Mouse (Mus musculus): ENCODE data around the gene Yipf1. TPM values are rescaled to one million over a fixed set of nuclear protein-coding genes. Genes with fewer than 3 reads are reported as not detected.

The Yipf1 gene
- 24.4 and 55.6 TPM in 2 replicates for polyA plus RNA-seq (2011; ENCODE audit: insufficient read depth, insufficient read length, low replicate concordance, missing spikeins)

DNA sequence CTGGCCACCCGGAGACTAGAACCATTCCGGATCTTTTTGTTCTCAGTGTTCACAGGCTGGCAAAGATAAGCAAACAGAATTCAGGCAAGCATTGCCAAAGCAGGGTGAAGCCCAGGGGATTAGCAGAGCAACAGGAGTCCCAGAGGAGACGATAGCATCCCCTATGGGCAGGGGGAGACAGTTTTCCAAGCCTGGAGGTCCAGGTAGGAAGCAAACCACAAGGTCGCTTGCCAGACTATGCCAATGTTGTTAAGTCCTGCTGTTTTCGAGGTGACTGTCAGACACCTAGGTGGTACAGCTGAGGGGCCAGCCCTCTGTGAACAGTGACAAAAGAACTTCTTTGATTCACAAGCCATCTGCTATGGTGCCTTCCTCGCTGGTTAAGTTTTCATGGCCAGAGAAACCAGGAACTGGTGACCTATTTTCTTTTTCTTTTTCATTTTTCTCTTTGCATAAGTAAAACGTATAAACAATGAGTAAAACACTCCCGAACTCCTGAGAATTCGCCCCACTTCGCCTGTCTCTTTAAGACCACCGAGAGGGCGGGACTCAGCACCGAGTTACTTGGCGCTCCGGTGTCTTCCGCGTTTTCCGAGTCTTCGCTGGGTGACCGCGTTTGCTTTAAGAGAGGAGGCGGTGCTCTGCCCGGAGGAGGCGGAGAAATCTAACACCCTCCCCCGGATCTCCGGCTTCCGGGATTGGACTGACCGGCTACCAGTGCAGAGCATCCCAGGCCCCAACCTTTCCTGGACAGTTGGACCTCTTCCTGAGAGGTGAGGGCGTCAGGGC is at the start of gene Yipf1:
TSS of gene Yipf1 (plus strand) at position 674 of the 789 bp plus-strand sequence.
- TF ChIP-seq CTCF (IDR thresholded peaks at IDR 0.05; ENCODE audit: control insufficient read depth, insufficient read depth, low read length) (no peak), POLR2A (IDR thresholded peaks at IDR 0.05; ENCODE audit: borderline replicate concordance, control insufficient read depth, low read depth, low read length) (peak; percentile 45; the same call in 1 of the 2 replicates)
- Histone ChIP-seq H3K4me1 (ENCODE audit: control insufficient read depth, insufficient read depth, low read length) (no peaks in the 10 kb centered on the region), H3K4me3 (replicated peaks; ENCODE audit: control insufficient read depth, low read depth, low read length) (peak within 1 kb of the TSS; percentile 79), H3K27ac (ENCODE audit: control insufficient read depth, insufficient read depth, low read depth, low read length, poor library complexity) (no peak within 1 kb of the TSS)
- 2% methylated on average over 29 of the region's 29 CpGs for WGBS

DNA sequence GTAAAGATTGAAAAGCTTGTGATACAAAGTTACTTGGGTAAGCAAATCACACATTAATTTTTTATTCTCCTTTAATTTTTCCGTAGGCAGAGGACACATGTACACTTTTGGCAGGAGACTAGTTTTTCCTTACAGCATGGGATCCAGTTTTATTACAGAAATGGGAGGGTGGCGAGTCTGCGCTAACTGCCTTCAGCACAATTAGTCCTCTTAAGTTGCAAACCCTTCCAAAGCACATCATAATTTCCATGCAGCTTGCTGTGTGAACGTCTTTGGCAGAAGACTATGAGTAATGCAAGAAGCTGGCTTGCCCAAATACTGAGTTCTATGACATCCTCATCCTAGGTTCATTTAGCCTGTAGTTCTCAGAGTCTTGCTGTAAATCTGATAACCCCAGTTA is 40.5 kb upstream of the Yipf1 start:
- TF ChIP-seq POLR2A (IDR thresholded peaks at IDR 0.05; ENCODE audit: borderline replicate concordance, control insufficient read depth, low read depth, low read length) (no peak), CTCF (IDR thresholded peaks at IDR 0.05; ENCODE audit: control insufficient read depth, insufficient read depth, low read length) (no peak)
- 85% methylated on average over 4 of the region's 4 CpGs for WGBS
- Histone ChIP-seq H3K4me3 (replicated peaks; ENCODE audit: control insufficient read depth, low read depth, low read length) (no peak overlapping the region), H3K27ac (ENCODE audit: control insufficient read depth, insufficient read depth, low read depth, low read length, poor library complexity) (no peak overlapping the region), H3K4me1 (ENCODE audit: control insufficient read depth, insufficient read depth, low read length) (no peaks in the 10 kb centered on the region; the same call in none of the 2 replicates)

DNA sequence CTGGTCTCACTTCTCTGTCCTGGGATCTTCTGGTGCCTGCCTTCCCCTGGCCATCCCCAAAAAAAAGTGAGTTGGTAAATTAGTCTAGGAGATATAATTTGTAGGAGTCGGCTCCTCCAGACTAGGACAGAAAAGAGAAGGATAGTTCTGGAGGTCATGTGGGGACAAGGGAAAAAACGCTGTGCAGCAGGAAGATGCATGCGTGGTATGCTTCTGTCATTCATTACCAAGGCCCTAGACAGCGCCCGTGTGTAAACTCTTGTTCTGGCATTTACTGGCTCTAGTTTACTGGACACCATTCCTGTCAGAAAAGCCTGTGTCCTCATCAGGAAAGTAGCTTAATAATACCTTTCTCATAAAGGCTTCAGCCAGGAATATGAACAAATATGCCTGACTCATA is 39.7 kb upstream of the Yipf1 start:
- no peak overlapping the region for H3K27ac ChIP-seq (ENCODE audit: control insufficient read depth, insufficient read depth, low read depth, low read length, poor library complexity)
- TF ChIP-seq CTCF (IDR thresholded peaks at IDR 0.05; ENCODE audit: control insufficient read depth, insufficient read depth, low read length), result no peak
- no peak overlapping the region for H3K4me3 ChIP-seq (replicated peaks; ENCODE audit: control insufficient read depth, low read depth, low read length)
- H3K4me1 ChIP-seq (ENCODE audit: control insufficient read depth, insufficient read depth, low read length), result no peaks in the 10 kb centered on the region; the same call in none of the 2 replicates
- WGBS, result 81% methylated on average over 5 of the region's 5 CpGs

DNA sequence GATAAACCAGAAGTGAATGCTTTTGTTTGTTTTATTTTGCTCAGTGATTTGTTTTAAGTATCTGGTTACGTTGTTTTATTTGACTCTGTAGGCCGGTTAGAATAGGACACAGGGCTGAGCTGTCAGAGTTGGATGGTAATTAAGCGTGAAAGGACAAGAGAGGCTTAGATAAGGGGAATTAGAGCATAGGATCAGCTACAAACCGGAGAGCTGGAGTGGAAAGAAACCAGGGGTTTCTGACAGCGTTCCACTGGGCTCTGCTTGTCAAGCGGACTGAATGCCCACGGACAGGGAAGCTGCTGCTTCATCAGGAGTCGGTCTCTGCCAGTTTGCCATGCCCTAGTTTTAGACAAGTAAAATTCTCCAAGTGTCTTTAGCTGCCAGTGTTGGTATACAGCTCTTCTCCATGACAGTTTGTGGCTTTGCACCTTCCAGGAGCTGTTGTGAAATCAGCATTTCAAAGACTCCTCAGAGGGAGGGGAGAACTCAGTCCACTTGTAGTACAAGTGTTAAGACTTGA is 35.9 kb upstream of the Yipf1 start:
- TF ChIP-seq CTCF (IDR thresholded peaks at IDR 0.05; ENCODE audit: control insufficient read depth, insufficient read depth, low read length) (no peak), POLR2A (IDR thresholded peaks at IDR 0.05; ENCODE audit: borderline replicate concordance, control insufficient read depth, low read depth, low read length) (no peak)
- no peak overlapping the region for H3K4me3 ChIP-seq (replicated peaks; ENCODE audit: control insufficient read depth, low read depth, low read length)
- 66% methylated on average over 8 of the region's 8 CpGs for WGBS
- no peaks in the 10 kb centered on the region; the same call in none of the 2 replicates for H3K4me1 ChIP-seq (ENCODE audit: control insufficient read depth, insufficient read depth, low read length)
- H3K27ac ChIP-seq (ENCODE audit: control insufficient read depth, insufficient read depth, low read depth, low read length, poor library complexity), result no peak overlapping the region

DNA sequence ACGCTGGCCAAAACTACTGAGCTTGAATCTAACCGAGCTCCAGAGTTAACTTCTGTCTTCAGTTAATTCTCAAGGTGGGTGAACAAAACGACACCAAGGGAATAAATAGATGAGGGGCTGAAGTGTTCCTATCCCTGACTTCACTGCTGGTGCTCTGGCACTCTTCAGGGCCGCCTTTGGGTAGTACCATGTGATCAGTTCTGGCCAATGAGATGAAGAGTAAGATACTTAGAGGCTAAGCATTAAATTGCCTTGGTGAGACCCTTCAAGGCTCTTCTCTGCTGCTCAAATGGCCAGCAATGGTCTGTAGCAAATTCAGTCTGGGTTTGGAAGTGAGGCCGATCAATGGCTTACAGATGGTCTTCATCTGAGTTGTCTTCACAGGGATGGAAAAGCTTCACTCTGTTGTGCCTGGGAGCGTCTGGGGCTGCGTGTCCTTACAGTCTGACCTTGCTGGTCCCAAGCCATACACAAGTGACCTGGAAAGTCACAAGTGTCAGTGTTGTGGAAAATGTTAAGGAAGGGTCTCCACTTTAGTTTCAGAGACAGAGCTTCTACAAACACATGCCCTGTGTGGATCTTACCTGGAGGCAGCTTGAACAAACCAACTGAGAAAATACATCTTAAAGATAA is 33.2 kb upstream of the Yipf1 start:
- no peak overlapping the region for H3K27ac ChIP-seq (ENCODE audit: control insufficient read depth, insufficient read depth, low read depth, low read length, poor library complexity)
- no peak overlapping the region for H3K4me3 ChIP-seq (replicated peaks; ENCODE audit: control insufficient read depth, low read depth, low read length)
- TF ChIP-seq POLR2A (IDR thresholded peaks at IDR 0.05; ENCODE audit: borderline replicate concordance, control insufficient read depth, low read depth, low read length), result no peak
- no peak for TF ChIP-seq CTCF (IDR thresholded peaks at IDR 0.05; ENCODE audit: control insufficient read depth, insufficient read depth, low read length)
- H3K4me1 ChIP-seq (ENCODE audit: control insufficient read depth, insufficient read depth, low read length), result no peaks in the 10 kb centered on the region; the same call in none of the 2 replicates
- 87% methylated on average over 7 of the region's 7 CpGs for WGBS

DNA sequence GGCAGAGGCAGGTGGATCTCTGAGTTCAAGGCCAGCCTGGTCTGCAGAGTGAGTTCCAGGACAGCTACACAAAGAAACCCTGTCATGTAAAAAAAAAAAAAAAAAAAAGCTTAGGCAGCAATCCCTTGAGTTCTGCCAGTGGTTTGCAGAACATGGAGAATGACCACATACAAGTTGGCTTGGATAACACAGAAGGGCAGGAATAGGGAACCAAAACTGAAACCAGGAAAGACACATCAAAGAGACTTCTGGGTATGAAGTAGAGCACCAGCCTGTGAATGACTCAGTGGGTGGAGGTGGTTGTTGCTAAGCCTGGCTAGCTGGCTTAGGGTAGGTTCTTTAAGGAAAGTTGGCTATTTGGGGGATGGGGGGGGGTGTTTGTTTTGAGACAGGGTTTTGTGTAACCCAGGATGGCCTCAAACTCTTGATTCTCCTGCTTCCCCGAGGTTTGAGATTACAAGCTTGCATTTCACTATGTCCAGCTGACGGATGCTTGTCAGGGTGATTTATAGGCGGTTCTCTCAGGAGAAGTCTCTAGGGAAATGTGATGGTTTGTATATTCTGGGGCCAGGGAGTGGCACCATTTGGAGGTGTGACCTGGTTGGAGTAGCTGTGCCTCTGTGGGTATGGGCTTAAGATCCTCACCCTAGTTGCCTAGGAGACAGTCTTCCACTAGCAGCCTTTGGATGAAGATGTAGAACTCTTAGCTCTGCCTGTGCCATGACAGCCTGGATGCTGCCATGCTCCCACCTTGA is 28.5 kb upstream of the Yipf1 start:
- 57% methylated on average over 3 of the region's 3 CpGs for WGBS
- Histone ChIP-seq H3K27ac (ENCODE audit: control insufficient read depth, insufficient read depth, low read depth, low read length, poor library complexity) (no peak overlapping the region), H3K4me1 (ENCODE audit: control insufficient read depth, insufficient read depth, low read length) (no peaks in the 10 kb centered on the region; the same call in 1 of the 2 replicates), H3K4me3 (replicated peaks; ENCODE audit: control insufficient read depth, low read depth, low read length) (no peak overlapping the region)
- no peak for TF ChIP-seq POLR2A (IDR thresholded peaks at IDR 0.05; ENCODE audit: borderline replicate concordance, control insufficient read depth, low read depth, low read length)
- TF ChIP-seq CTCF (IDR thresholded peaks at IDR 0.05; ENCODE audit: control insufficient read depth, insufficient read depth, low read length), result no peak

DNA sequence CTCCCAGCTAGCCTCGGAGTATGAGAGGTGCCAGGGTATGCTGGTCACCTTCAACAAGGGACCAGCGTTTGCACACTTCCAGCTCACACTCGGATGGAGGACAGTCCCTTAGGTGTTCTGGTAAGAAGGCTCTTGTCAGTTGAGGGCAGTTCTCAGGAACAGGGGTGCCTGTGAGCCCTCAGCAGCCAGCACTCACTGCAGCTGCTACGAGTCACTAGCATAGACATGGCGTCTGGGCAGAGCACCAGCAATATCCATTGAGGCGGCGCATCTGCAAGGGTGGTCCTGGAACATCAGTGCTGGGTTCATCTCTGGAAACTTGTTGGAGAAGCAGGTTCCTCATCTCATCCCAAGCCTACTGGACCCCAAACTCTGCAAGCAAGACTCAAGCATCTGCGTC is 27.8 kb upstream of the Yipf1 start:
- 88% methylated on average over 8 of the region's 8 CpGs for WGBS
- Histone ChIP-seq H3K4me1 (ENCODE audit: control insufficient read depth, insufficient read depth, low read length) (no peaks in the 10 kb centered on the region; the same call in 1 of the 2 replicates), H3K4me3 (replicated peaks; ENCODE audit: control insufficient read depth, low read depth, low read length) (no peak overlapping the region), H3K27ac (ENCODE audit: control insufficient read depth, insufficient read depth, low read depth, low read length, poor library complexity) (no peak overlapping the region)
- no peak for TF ChIP-seq POLR2A (IDR thresholded peaks at IDR 0.05; ENCODE audit: borderline replicate concordance, control insufficient read depth, low read depth, low read length)
- TF ChIP-seq CTCF (IDR thresholded peaks at IDR 0.05; ENCODE audit: control insufficient read depth, insufficient read depth, low read length), result no peak

DNA sequence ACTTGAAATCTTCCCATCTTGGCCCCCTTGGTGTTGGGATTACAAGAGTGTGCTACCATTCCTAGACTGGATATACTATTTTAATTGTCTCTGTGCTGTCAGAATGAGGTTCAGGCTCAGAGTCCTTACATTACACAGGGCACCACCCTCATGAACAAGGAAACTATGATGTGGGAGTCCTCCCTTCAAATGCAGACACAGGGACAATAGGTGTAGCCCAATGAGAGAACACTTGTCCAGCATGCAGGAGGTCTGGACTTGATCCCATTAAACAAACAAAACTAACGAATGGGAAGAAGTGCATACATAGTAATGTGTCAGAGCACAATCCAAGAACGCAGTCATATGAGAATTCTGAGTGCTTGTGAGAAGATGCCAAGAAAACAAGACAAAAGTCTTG is 26.6 kb upstream of the Yipf1 start:
- 87% methylated on average over 2 of the region's 2 CpGs for WGBS
- Histone ChIP-seq H3K4me1 (ENCODE audit: control insufficient read depth, insufficient read depth, low read length) (no peaks in the 10 kb centered on the region; the same call in 1 of the 2 replicates), H3K4me3 (replicated peaks; ENCODE audit: control insufficient read depth, low read depth, low read length) (no peak overlapping the region), H3K27ac (ENCODE audit: control insufficient read depth, insufficient read depth, low read depth, low read length, poor library complexity) (no peak overlapping the region)
- TF ChIP-seq POLR2A (IDR thresholded peaks at IDR 0.05; ENCODE audit: borderline replicate concordance, control insufficient read depth, low read depth, low read length), result no peak
- no peak for TF ChIP-seq CTCF (IDR thresholded peaks at IDR 0.05; ENCODE audit: control insufficient read depth, insufficient read depth, low read length)
